Mouse (Mus musculus) cerebellum, adult 2 months (tissue): ENCODE measurements around the gene Mmp25.
A peak's percentile ranks its signal among the peaks of the same experiment; 100 is the strongest.

Experiments
- CTCF ChIP-seq: fragments of 200-500 bp; IDR thresholded peaks from 2 replicates; pipeline ENCODE4 v1.5.1; 2011; ENCODE audit warnings: low read depth, mild to moderate bottlenecking, control low read depth, low read length, moderate library complexity, borderline replicate concordance; ENCODE audit not compliant: insufficient read depth
- POLR2A ChIP-seq: fragments of 200-500 bp; IDR thresholded peaks from 2 replicates; pipeline ENCODE4 v1.6.1; 2011; ENCODE audit warnings: low read length, control low read depth, borderline replicate concordance; ENCODE audit not compliant: insufficient read depth

DNA sequence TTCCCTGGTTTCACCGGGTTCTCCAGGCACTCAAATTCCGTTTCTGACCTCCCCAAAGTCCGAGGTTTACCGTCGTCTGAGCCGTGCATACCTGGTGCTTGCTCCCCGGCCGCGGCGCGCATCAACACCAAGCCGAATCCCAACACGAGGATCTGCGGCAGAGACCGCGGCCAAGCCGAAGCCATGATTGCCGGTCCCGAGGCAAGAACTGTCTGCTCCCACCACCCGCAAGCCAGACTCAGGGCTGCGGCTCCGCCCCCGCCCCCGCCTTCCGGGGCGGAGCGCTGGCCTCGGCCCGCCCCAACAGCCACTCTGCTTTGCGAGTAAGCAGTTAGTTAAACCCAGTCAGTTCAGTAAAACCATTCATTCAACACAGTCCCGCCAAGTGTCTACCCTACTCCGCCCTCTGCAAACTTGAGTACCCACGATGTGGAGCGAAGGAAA lies 32.2 kb upstream of the Mmp25 start, which contains the start of gene Tnfrsf12a:
- TF ChIP-seq POLR2A (peak; percentile 94), CTCF (no peak)
